Mouse (Mus musculus) liver, postnatal 0 days (tissue): ENCODE measurements around the gene Casq1.

Experiments
- CTCF ChIP-seq: sonication (generic); IDR thresholded peaks from 2 replicates; pipeline ENCODE4 v1.5.1; 2016; ENCODE audit warnings: antibody characterized with exemption, low read depth
- EP300 ChIP-seq: IDR thresholded peaks from 2 replicates; pipeline ENCODE4 v1.6.1; 2016; ENCODE audit warnings: antibody characterized with exemption, low read depth, mild to moderate bottlenecking

DNA sequence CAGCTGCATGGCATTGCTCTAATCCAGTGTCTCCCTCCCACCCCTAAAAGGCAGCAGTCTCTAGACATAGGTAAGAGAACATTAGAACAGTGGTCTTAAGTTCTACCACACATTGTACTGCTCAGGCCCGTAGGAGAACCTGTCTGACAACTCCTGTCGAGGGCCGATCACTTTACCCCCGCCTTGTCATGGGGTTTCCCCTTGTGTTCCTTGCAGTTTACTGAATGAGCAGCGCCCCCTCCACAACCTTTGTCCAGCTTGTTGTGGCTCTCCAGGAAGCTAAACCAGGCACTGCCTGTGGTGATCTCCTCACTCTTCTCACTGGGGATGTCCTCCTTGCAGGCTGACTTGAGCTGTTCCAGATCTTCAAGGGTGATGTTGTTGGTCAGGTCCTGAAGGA lies 19.5 kb downstream of the Casq1 start:
- no peak for TF ChIP-seq CTCF
- TF ChIP-seq EP300, result no peak
